ENCODE assay signal across 18 mouse cellular contexts in genomic region chr19:42529992-42530437, GRCm38 (mm10). TPM values are rescaled to one million over a fixed set of nuclear protein-coding genes. Genes with fewer than 3 reads are reported as not detected.
A peak's percentile ranks its signal among the peaks of the same experiment; 100 is the strongest.
DNase-seq lines count a peak whose midpoint lies in the region; ATAC-seq and TF ChIP-seq lines count a peak whose summit lies in the region.
"Had no signal": no experiment of that assay in that cellular context is flagged by ENCODE, and none has a peak within 500 bp of the region (broad histone marks: within the 10 kb centered on the region; RNA-seq: fewer than 3 reads in every experiment).

No protein-coding gene starts in this region.

- no peak overlapping the region for H3K27ac ChIP-seq in kidney, embryonic 15.5 days
- peak overlapping the region; percentile 9; the same call in 1 of the 2 replicates for H3K27ac ChIP-seq in liver, postnatal 0 days (ENCODE audit: low read depth)
- H3K27ac ChIP-seq: embryonic facial prominence, embryonic 13.5 days; forebrain, embryonic 13.5 days; left cerebral cortex, adult 2 months; lung, embryonic 15.5 days; midbrain, embryonic 15.5 days; neural tube, embryonic 12.5 days had no signal

- H3K36me3 ChIP-seq in kidney, embryonic 15.5 days = no peaks in the 10 kb centered on the region
- H3K36me3 ChIP-seq in liver, postnatal 0 days (replicated peaks; ENCODE audit: insufficient read depth, low read length) = no peaks in the 10 kb centered on the region
- H3K36me3 ChIP-seq: embryonic facial prominence, embryonic 13.5 days; lung, embryonic 15.5 days; midbrain, embryonic 15.5 days; neural tube, embryonic 12.5 days had no signal

- TF ChIP-seq CTCF in liver, postnatal 0 days (IDR thresholded peaks at IDR 0.05; ENCODE audit: low read depth) = no peak

- H3K4me3 ChIP-seq in kidney, embryonic 15.5 days (replicated peaks) = no peak overlapping the region
- no peak overlapping the region for H3K4me3 ChIP-seq in liver, postnatal 0 days (ENCODE audit: low read depth, low read length)
- H3K4me3 ChIP-seq: embryonic facial prominence, embryonic 13.5 days; forebrain, embryonic 13.5 days; left cerebral cortex, adult 2 months; lung, embryonic 15.5 days; midbrain, embryonic 15.5 days; neural tube, embryonic 12.5 days had no signal

- no peak for ATAC-seq in kidney, embryonic 15.5 days (replicated peaks; ENCODE audit: low FRiP score)
- ATAC-seq in liver, postnatal 0 days = peak; percentile 60
- ATAC-seq: forebrain, embryonic 13.5 days; intestine, embryonic 16.5 days; midbrain, embryonic 15.5 days had no signal

- no peak for TF ChIP-seq EP300 in liver, postnatal 0 days (IDR thresholded peaks at IDR 0.05; ENCODE audit: low read depth)

- WGBS in kidney, embryonic 15.5 days = 47% methylated on average over 9 of the region's 9 CpGs
- WGBS in liver, postnatal 0 days (ENCODE audit: insufficient replicate concordance) = 33% methylated on average over 9 of the region's 9 CpGs

- DNase-seq in adrenal gland, postnatal 10 days = peak; percentile 34
- DNase-seq in adrenal gland, adult 18-20 months (ENCODE audit: low spot score in 2 of 2) = no peak
- peak; percentile 53 for DNase-seq in kidney, adult 9 months
- DNase-seq in c-Kit-positive CD71-positive TER-119-positive erythroid progenitor cells, embryonic 14.5 days (ENCODE audit: low spot score) = peak; percentile 30
- peak; percentile 41 for DNase-seq in liver, postnatal 0 days
- no peak for DNase-seq in thymus, postnatal 25 days
- no peak for DNase-seq in cerebellum, postnatal 36 days
- DNase-seq: cerebellum, postnatal 25 days; heart, adult 11 months; right cerebral cortex, postnatal 14 days had no signal

- H3K4me1 ChIP-seq in kidney, embryonic 15.5 days = peaks cover 14% of the 10 kb centered on the region
- peaks cover 8% of the 10 kb centered on the region for H3K4me1 ChIP-seq in liver, postnatal 0 days (ENCODE audit: insufficient read depth)
- H3K4me1 ChIP-seq: embryonic facial prominence, embryonic 13.5 days; forebrain, embryonic 13.5 days; lung, embryonic 15.5 days; midbrain, embryonic 15.5 days; neural tube, embryonic 12.5 days had no signal

- H3K27me3 ChIP-seq in kidney, embryonic 15.5 days = no peaks in the 10 kb centered on the region
- no peaks in the 10 kb centered on the region for H3K27me3 ChIP-seq in liver, postnatal 0 days (ENCODE audit: insufficient read depth, low read length)
- H3K27me3 ChIP-seq: embryonic facial prominence, embryonic 13.5 days; forebrain, embryonic 13.5 days; lung, embryonic 15.5 days; midbrain, embryonic 15.5 days; neural tube, embryonic 12.5 days had no signal

- H3K9ac ChIP-seq in kidney, embryonic 15.5 days = no peak overlapping the region
- no peak overlapping the region for H3K9ac ChIP-seq in liver, postnatal 0 days (replicated peaks)
- H3K9ac ChIP-seq: embryonic facial prominence, embryonic 13.5 days; forebrain, embryonic 13.5 days; lung, embryonic 15.5 days; midbrain, embryonic 15.5 days; neural tube, embryonic 12.5 days had no signal

- no peaks in the 10 kb centered on the region for H3K9me3 ChIP-seq in kidney, embryonic 15.5 days (replicated peaks)
- H3K9me3 ChIP-seq in liver, postnatal 0 days (ENCODE audit: low read length) = no peaks in the 10 kb centered on the region
- H3K9me3 ChIP-seq: embryonic facial prominence, embryonic 13.5 days; forebrain, embryonic 13.5 days; lung, embryonic 15.5 days; midbrain, embryonic 15.5 days; neural tube, embryonic 12.5 days had no signal

- H3K4me2 ChIP-seq in kidney, embryonic 15.5 days = no peak overlapping the region
- no peak overlapping the region; the same call in 1 of the 2 replicates for H3K4me2 ChIP-seq in liver, postnatal 0 days (ENCODE audit: low read depth, low read length)
- H3K4me2 ChIP-seq: embryonic facial prominence, embryonic 13.5 days; forebrain, embryonic 13.5 days; lung, embryonic 15.5 days; midbrain, embryonic 15.5 days; neural tube, embryonic 12.5 days had no signal

RNA-seq across cellular contexts. Expression of gene R3hcc1l, which starts 11.5 kb away (rescaled TPM):
- total RNA-seq in adrenal gland, postnatal 10 days (2021) = 10 to 100 TPM; 18.3 to 23.7 TPM
- total RNA-seq in adrenal gland, adult 18-20 months (2021) = 10 to 100 TPM; 23.8 to 26.9 TPM
- polyA plus RNA-seq in kidney, embryonic 15.5 days (2015; fragmentation: Nextera tagmentation; extraction: Ambion mirVana) = 20.6 and 23.1 TPM in 2 replicates
- polyA plus RNA-seq in liver, postnatal 0 days (2015; fragmentation: Nextera tagmentation; extraction: Ambion mirVana) = 7.5 and 7.9 TPM in 2 replicates

Comparison
In these comparisons a context has a peak if more than half of its experiments do, and no peak if none do; other contexts are left out.
1. DNase-seq: peak in adrenal gland, postnatal 10 days (single experiment), kidney, adult 9 months (single experiment), c-Kit-positive CD71-positive TER-119-positive erythroid progenitor cells, embryonic 14.5 days (single experiment) and liver, postnatal 0 days (single experiment); none in adrenal gland, adult 18-20 months (0 of 2), thymus, postnatal 25 days (single experiment) and cerebellum, postnatal 36 days (0 of 2).